Mouse (Mus musculus) myocyte (in vitro differentiated cells): Measurements from ENCODE around the gene Tnfsf13b.

Experiments
- CEBPB ChIP-seq: IDR thresholded peaks from 2 replicates; pipeline ENCODE4 v1.6.1; 2011; ENCODE audit warnings: mild to moderate bottlenecking, moderate library complexity; ENCODE audit not compliant: poor library complexity, insufficient read depth, severe bottlenecking
- POLR2A ChIP-seq: IDR thresholded peaks from one replicate; pipeline ENCODE4 v1.6.1; 2011; ENCODE audit warnings: low read depth, mild to moderate bottlenecking, control low read depth, moderate library complexity; ENCODE audit not compliant: insufficient read length
- POLR2AphosphoS2 ChIP-seq: IDR thresholded peaks from one replicate; pipeline ENCODE4 v1.6.1; 2011; ENCODE audit warnings: low read depth, control low read depth; ENCODE audit not compliant: insufficient read length

- no peak for TF ChIP-seq POLR2A
- TF ChIP-seq POLR2AphosphoS2: no peak
- no peak for TF ChIP-seq CEBPB
Observed at GRCm38 (mm10) chr8:10031177-10031576, 24.9 kb downstream of the Tnfsf13b start.
